In the genomic region with DNA sequence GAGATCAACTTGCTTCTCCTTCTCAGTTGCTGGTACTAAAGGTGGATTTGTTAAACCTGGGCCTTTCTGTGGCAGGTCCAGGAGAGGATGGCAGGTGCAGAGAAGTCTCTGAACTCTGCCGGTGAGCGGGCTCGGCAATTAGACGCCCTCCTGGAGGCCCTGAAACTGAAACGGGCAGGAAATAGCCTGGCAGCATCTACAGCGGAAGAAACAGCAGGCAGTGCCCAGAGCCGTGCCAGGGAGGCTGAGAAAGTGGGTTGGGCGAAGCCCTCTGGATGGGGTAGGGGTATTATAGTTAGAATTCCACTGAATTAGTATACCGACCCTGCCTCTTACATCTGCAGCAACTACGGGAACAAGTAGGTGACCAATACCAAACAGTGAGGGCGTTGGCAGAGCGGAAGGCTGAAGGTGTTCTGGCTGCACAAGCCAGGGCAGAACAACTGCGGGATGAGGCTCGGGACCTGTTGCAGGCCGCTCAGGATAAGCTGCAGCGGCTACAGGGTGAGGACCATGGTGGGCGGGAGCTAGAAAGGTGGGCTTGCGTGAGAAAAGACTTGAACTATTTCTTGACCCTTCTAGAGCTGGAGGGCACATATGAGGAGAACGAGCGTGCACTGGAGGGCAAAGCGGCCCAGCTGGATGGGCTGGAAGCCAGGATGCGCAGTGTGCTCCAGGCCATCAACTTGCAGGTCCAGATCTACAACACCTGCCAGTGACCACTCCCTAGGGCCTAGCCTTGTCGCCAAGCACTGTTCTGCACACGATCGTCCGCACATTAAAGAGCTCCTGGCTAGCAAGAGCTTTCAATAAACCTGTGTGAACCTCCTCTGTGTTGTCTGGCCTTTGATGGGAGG, we compare ENCODE assay signal across 8 mouse cellular contexts. TPM values are rescaled to one million over a fixed set of nuclear protein-coding genes. Genes with fewer than 3 reads are reported as not detected.
DNase-seq lines count a peak whose midpoint lies in the region; ATAC-seq and TF ChIP-seq lines count a peak whose summit lies in the region.

No protein-coding gene starts in this region.

- H3K4me3 ChIP-seq in lung, adult 2 months (replicated peaks; ENCODE audit: extremely low read depth, low read depth, low read length): peak overlapping the region; percentile 66
- peak overlapping the region; percentile 95 for H3K4me3 ChIP-seq in embryonic facial prominence, embryonic 12.5 days

- H3K27ac ChIP-seq in embryonic facial prominence, embryonic 12.5 days: peak overlapping the region; percentile 96

- intact Hi-C loops in left cerebral cortex, postnatal 25 days (cut with DNase I): loop anchor here (2.0 kb wide), 1 partner anchor 19 kb away; no protein-coding TSS in a partner anchor

- no peak for ATAC-seq in embryonic facial prominence, embryonic 12.5 days (ENCODE audit: insufficient number of reproducible peaks, insufficient read depth, low FRiP score, low TSS enrichment)

- no peak for TF ChIP-seq POLR2A in lung, adult 2 months (IDR thresholded peaks at IDR 0.05; ENCODE audit: borderline replicate concordance, extremely low read depth, low read depth, low read length)

- peak overlapping the region; percentile 93 for H3K4me2 ChIP-seq in embryonic facial prominence, embryonic 12.5 days (replicated peaks)

- DNase-seq in lung, adult 2 months: no peak
- no peak for DNase-seq in lung, postnatal 4 days
- DNase-seq in induced T-regulatory cell, adult 2 months (ENCODE audit: low read depth): peak; percentile 62
- DNase-seq in naive thymus-derived CD4-positive, alpha-beta T cell, adult 2 months (ENCODE audit: low read depth): peak; percentile 56
- no peak for DNase-seq in left cerebral cortex, adult 18-20 months (ENCODE audit: low spot score in 2 of 2)
- DNase-seq in spleen, adult 18-20 months: no peak
- no peak for DNase-seq in left cerebral cortex, postnatal 25 days (ENCODE audit: low spot score in 2 of 2)

- H3K4me1 ChIP-seq in lung, adult 2 months (ENCODE audit: control insufficient read depth, insufficient read depth, low read length): peaks cover 7% of the 10 kb centered on the region
- peaks cover 14% of the 10 kb centered on the region for H3K4me1 ChIP-seq in embryonic facial prominence, embryonic 12.5 days

- 52% methylated on average over 26 of the region's 26 CpGs for WGBS in lung, adult 2 months
- 67% methylated on average over 26 of the region's 26 CpGs for WGBS in embryonic facial prominence, embryonic 12.5 days

- no peaks in the 10 kb centered on the region for H3K9me3 ChIP-seq in embryonic facial prominence, embryonic 12.5 days

- H3K27me3 ChIP-seq in embryonic facial prominence, embryonic 12.5 days: no peaks in the 10 kb centered on the region

- no peak for TF ChIP-seq CTCF in lung, adult 2 months (IDR thresholded peaks at IDR 0.05; ENCODE audit: insufficient read depth, low read length)

- H3K9ac ChIP-seq in embryonic facial prominence, embryonic 12.5 days: peak overlapping the region; percentile 97

- peaks cover 81% of the 10 kb centered on the region for H3K36me3 ChIP-seq in embryonic facial prominence, embryonic 12.5 days

RNA-seq across cellular contexts. Expression of gene Usp19, which starts 0.5 kb away (rescaled TPM):
- 134 and 161 TPM in 2 replicates for polyA plus RNA-seq in lung, adult 2 months (2012; rRNA removed)
- polyA plus RNA-seq in embryonic facial prominence, embryonic 12.5 days (2016; fragmentation: Nextera tagmentation; extraction: Ambion mirVana): 99.0 and 102 TPM in 2 replicates
- total RNA-seq in left cerebral cortex, adult 18-20 months (2021): 100 to 1,000 TPM; 139 to 142 TPM
- 100 to 1,000 TPM; 143 to 147 TPM for total RNA-seq in left cerebral cortex, postnatal 25 days (2021)

RNA-seq across cellular contexts. Expression of gene Lamb2, which starts 10.4 kb away (rescaled TPM):
- polyA plus RNA-seq in lung, adult 2 months (2012; rRNA removed): 189 and 231 TPM in 2 replicates
- 51.3 and 58.5 TPM in 2 replicates for polyA plus RNA-seq in embryonic facial prominence, embryonic 12.5 days (2016; fragmentation: Nextera tagmentation; extraction: Ambion mirVana)
- total RNA-seq in left cerebral cortex, adult 18-20 months (2021): 10 to 100 TPM; 27.0 to 37.8 TPM
- total RNA-seq in left cerebral cortex, postnatal 25 days (2021): 10 to 100 TPM; 30.6 to 31.9 TPM

RNA-seq across cellular contexts. Expression of gene Qars, which starts 17.6 kb away (rescaled TPM):
- 140 and 204 TPM in 2 replicates for polyA plus RNA-seq in lung, adult 2 months (2012; rRNA removed)
- 110 and 115 TPM in 2 replicates for polyA plus RNA-seq in embryonic facial prominence, embryonic 12.5 days (2016; fragmentation: Nextera tagmentation; extraction: Ambion mirVana)
- total RNA-seq in left cerebral cortex, adult 18-20 months (2021): 10 to 100 TPM; 72.7 to 77.7 TPM
- 10 to 100 TPM; 75.3 to 84.4 TPM for total RNA-seq in left cerebral cortex, postnatal 25 days (2021)

RNA-seq across cellular contexts. Expression of gene Qrich1, which starts 26.7 kb away (rescaled TPM):
- 64.4 and 76.6 TPM in 2 replicates for polyA plus RNA-seq in lung, adult 2 months (2012; rRNA removed)
- 160 TPM in 2 replicates for polyA plus RNA-seq in embryonic facial prominence, embryonic 12.5 days (2016; fragmentation: Nextera tagmentation; extraction: Ambion mirVana)
- 100 to 1,000 TPM; 140 TPM for total RNA-seq in left cerebral cortex, adult 18-20 months (2021)
- total RNA-seq in left cerebral cortex, postnatal 25 days (2021): 100 to 1,000 TPM; 136 to 141 TPM

RNA-seq across cellular contexts. Expression of gene Klhdc8b, which starts 28.5 kb away (rescaled TPM):
- 108 and 109 TPM in 2 replicates for polyA plus RNA-seq in lung, adult 2 months (2012; rRNA removed)
- polyA plus RNA-seq in embryonic facial prominence, embryonic 12.5 days (2016; fragmentation: Nextera tagmentation; extraction: Ambion mirVana): 44.5 and 46.0 TPM in 2 replicates
- 10 to 100 TPM; 40.3 to 44.7 TPM for total RNA-seq in left cerebral cortex, adult 18-20 months (2021)
- total RNA-seq in left cerebral cortex, postnatal 25 days (2021): 10 to 100 TPM; 30.3 to 36.7 TPM

Comparison
In these comparisons a context has a peak if more than half of its experiments do, and no peak if none do; other contexts are left out.
1. DNase-seq: peak in induced T-regulatory cell, adult 2 months (single experiment) and naive thymus-derived CD4-positive, alpha-beta T cell, adult 2 months (single experiment); none in lung, adult 2 months (single experiment), lung, postnatal 4 days (0 of 2), left cerebral cortex, adult 18-20 months (0 of 2), spleen, adult 18-20 months (0 of 2) and left cerebral cortex, postnatal 25 days (0 of 2).